Mouse (Mus musculus): Measurements from ENCODE around the gene Tha1. TPM values are rescaled to one million over a fixed set of nuclear protein-coding genes. Genes with fewer than 3 reads are reported as not detected.

Gene Tha1
- polyA plus RNA-seq, 1 experiment from 2014 or later = 6.9 TPM

- Histone ChIP-seq H3K9ac (replicated peaks; ENCODE audit: low read length) (no peak overlapping the region), H3K4me1 (ENCODE audit: insufficient read depth, low read length) (peaks cover 39% of the 10 kb centered on the region), H3K27ac (ENCODE audit: low read length) (no peak overlapping the region), H3K27me3 (ENCODE audit: insufficient read depth, low read length) (no peaks in the 10 kb centered on the region), H3K4me3 (ENCODE audit: low read length) (no peak overlapping the region), H3K36me3 (ENCODE audit: insufficient read depth, low read length) (no peaks in the 10 kb centered on the region), H3K4me2 (replicated peaks; ENCODE audit: low read depth, low read length) (no peak overlapping the region), H3K9me3 (ENCODE audit: low read length) (no peaks in the 10 kb centered on the region)
- ATAC-seq (ENCODE audit: low FRiP score, low TSS enrichment) = no peak
- WGBS = 44% methylated on average over 6 of the region's 6 CpGs
These were observed 2.4 kb upstream of the Tha1 start for GRCm38 (mm10) chr11:117875681-117876080.

- no peak for ATAC-seq (ENCODE audit: low FRiP score, low TSS enrichment)
- H3K9me3 ChIP-seq (ENCODE audit: low read length) = no peaks in the 10 kb centered on the region
- H3K4me3 ChIP-seq (ENCODE audit: low read length) = no peak overlapping the region
- peaks cover 34% of the 10 kb centered on the region for H3K4me1 ChIP-seq (ENCODE audit: insufficient read depth, low read length)
- H3K4me2 ChIP-seq (replicated peaks; ENCODE audit: low read depth, low read length) = no peak overlapping the region
- 66% methylated on average over 4 of the region's 4 CpGs for WGBS
- no peaks in the 10 kb centered on the region for H3K36me3 ChIP-seq (ENCODE audit: insufficient read depth, low read length)
- H3K27ac ChIP-seq (ENCODE audit: low read length) = no peak overlapping the region
- no peak overlapping the region for H3K9ac ChIP-seq (replicated peaks; ENCODE audit: low read length)
- H3K27me3 ChIP-seq (ENCODE audit: insufficient read depth, low read length) = no peaks in the 10 kb centered on the region
These were observed 1.1 kb upstream of the Tha1 start for GRCm38 (mm10) chr11:117874419-117874818.

- Histone ChIP-seq H3K4me3 (ENCODE audit: low read length) (no peak overlapping the region), H3K9me3 (ENCODE audit: low read length) (no peaks in the 10 kb centered on the region), H3K4me2 (replicated peaks; ENCODE audit: low read depth, low read length) (peak overlapping the region; percentile 96; the same call in 1 of the 2 replicates), H3K27ac (ENCODE audit: low read length) (no peak overlapping the region), H3K4me1 (ENCODE audit: insufficient read depth, low read length) (peaks cover 17% of the 10 kb centered on the region), H3K36me3 (ENCODE audit: insufficient read depth, low read length) (no peaks in the 10 kb centered on the region), H3K27me3 (ENCODE audit: insufficient read depth, low read length) (no peaks in the 10 kb centered on the region), H3K9ac (replicated peaks; ENCODE audit: low read length) (no peak overlapping the region)
- 66% methylated on average over 12 of the region's 12 CpGs for WGBS
- no peak for ATAC-seq (ENCODE audit: low FRiP score, low TSS enrichment)
These were observed 1.2 kb downstream of the Tha1 start for GRCm38 (mm10) chr11:117871911-117872584.

- H3K27me3 ChIP-seq (ENCODE audit: insufficient read depth, low read length) = no peaks in the 10 kb centered on the region
- peaks cover 18% of the 10 kb centered on the region for H3K4me1 ChIP-seq (ENCODE audit: insufficient read depth, low read length)
- ATAC-seq (ENCODE audit: low FRiP score, low TSS enrichment) = no peak
- WGBS = 61% methylated on average over 5 of the region's 5 CpGs
- H3K27ac ChIP-seq (ENCODE audit: low read length) = no peak overlapping the region
- H3K9me3 ChIP-seq (ENCODE audit: low read length) = no peaks in the 10 kb centered on the region
- H3K36me3 ChIP-seq (ENCODE audit: insufficient read depth, low read length) = no peaks in the 10 kb centered on the region
- H3K4me3 ChIP-seq (ENCODE audit: low read length) = no peak overlapping the region
- no peak overlapping the region for H3K4me2 ChIP-seq (replicated peaks; ENCODE audit: low read depth, low read length)
- no peak overlapping the region for H3K9ac ChIP-seq (replicated peaks; ENCODE audit: low read length)
These were observed 1.9 kb downstream of the Tha1 start for GRCm38 (mm10) chr11:117871376-117871775.

- Histone ChIP-seq H3K9me3 (ENCODE audit: low read length) (no peaks in the 10 kb centered on the region), H3K27me3 (ENCODE audit: insufficient read depth, low read length) (no peaks in the 10 kb centered on the region), H3K36me3 (ENCODE audit: insufficient read depth, low read length) (no peaks in the 10 kb centered on the region), H3K4me3 (ENCODE audit: low read length) (no peak overlapping the region), H3K4me2 (replicated peaks; ENCODE audit: low read depth, low read length) (no peak overlapping the region), H3K27ac (ENCODE audit: low read length) (no peak overlapping the region), H3K9ac (replicated peaks; ENCODE audit: low read length) (no peak overlapping the region), H3K4me1 (ENCODE audit: insufficient read depth, low read length) (peaks cover 22% of the 10 kb centered on the region)
- 36% methylated on average over 12 of the region's 12 CpGs for WGBS
- ATAC-seq (ENCODE audit: low FRiP score, low TSS enrichment) = no peak
These were observed 2.5 kb downstream of the Tha1 start for GRCm38 (mm10) chr11:117870688-117871365.

GRCm38 (mm10) chr11:117865988-117866387 lies 7.3 kb downstream of the Tha1 start:
- Histone ChIP-seq H3K27ac (ENCODE audit: low read length) (peak overlapping the region; percentile 60), H3K27me3 (ENCODE audit: insufficient read depth, low read length) (peaks cover 5% of the 10 kb centered on the region), H3K4me1 (ENCODE audit: insufficient read depth, low read length) (peaks cover 21% of the 10 kb centered on the region), H3K4me3 (ENCODE audit: low read length) (no peak overlapping the region), H3K9ac (replicated peaks; ENCODE audit: low read length) (peak overlapping the region; percentile 2), H3K36me3 (ENCODE audit: insufficient read depth, low read length) (no peaks in the 10 kb centered on the region), H3K9me3 (ENCODE audit: low read length) (no peaks in the 10 kb centered on the region), H3K4me2 (replicated peaks; ENCODE audit: low read depth, low read length) (no peak overlapping the region)
- ATAC-seq (ENCODE audit: low FRiP score, low TSS enrichment) = peak; percentile 55; the same call in 1 of the 2 replicates
- 8% methylated on average over 6 of the region's 6 CpGs for WGBS

- peaks cover 13% of the 10 kb centered on the region for H3K27me3 ChIP-seq (ENCODE audit: insufficient read depth, low read length)
- no peak overlapping the region for H3K4me3 ChIP-seq (ENCODE audit: low read length)
- ATAC-seq (ENCODE audit: low FRiP score, low TSS enrichment) = no peak
- H3K9me3 ChIP-seq (ENCODE audit: low read length) = no peaks in the 10 kb centered on the region
- H3K27ac ChIP-seq (ENCODE audit: low read length) = no peak overlapping the region
- no peaks in the 10 kb centered on the region for H3K36me3 ChIP-seq (ENCODE audit: insufficient read depth, low read length)
- peaks cover 27% of the 10 kb centered on the region for H3K4me1 ChIP-seq (ENCODE audit: insufficient read depth, low read length)
- WGBS = 70% methylated on average over 2 of the region's 2 CpGs
- no peak overlapping the region for H3K4me2 ChIP-seq (replicated peaks; ENCODE audit: low read depth, low read length)
- 0 out of 2 replicates have a peak overlapping the region, but pooled peaks have one; percentile 15 for H3K9ac ChIP-seq (replicated peaks; ENCODE audit: low read length)
These were observed 8.5 kb downstream of the Tha1 start for GRCm38 (mm10) chr11:117864805-117865204.

- WGBS = 38% methylated on average over 11 of the region's 11 CpGs
- no peak for ATAC-seq (ENCODE audit: low FRiP score, low TSS enrichment)
- Histone ChIP-seq H3K4me3 (ENCODE audit: low read length) (no peak overlapping the region), H3K9ac (replicated peaks; ENCODE audit: low read length) (no peak overlapping the region), H3K9me3 (ENCODE audit: low read length) (no peaks in the 10 kb centered on the region), H3K4me2 (replicated peaks; ENCODE audit: low read depth, low read length) (no peak overlapping the region), H3K27ac (ENCODE audit: low read length) (no peak overlapping the region), H3K27me3 (ENCODE audit: insufficient read depth, low read length) (peaks cover 18% of the 10 kb centered on the region), H3K4me1 (ENCODE audit: insufficient read depth, low read length) (peaks cover 29% of the 10 kb centered on the region), H3K36me3 (ENCODE audit: insufficient read depth, low read length) (no peaks in the 10 kb centered on the region)
These were observed 10.0 kb downstream of the Tha1 start for GRCm38 (mm10) chr11:117863174-117863856.

GRCm38 (mm10) chr11:117860601-117861000 lies 12.7 kb downstream of the Tha1 start, which contains the start of gene Tmem235:
TSS of gene Tmem235 (plus strand) at chr11:117860752.
- Histone ChIP-seq H3K4me3 (ENCODE audit: low read length) (peak within 1 kb of the TSS; percentile 16; the same call in 1 of the 2 replicates), H3K4me2 (replicated peaks; ENCODE audit: low read depth, low read length) (peak within 1 kb of the TSS; percentile 40), H3K9ac (replicated peaks; ENCODE audit: low read length) (no peak within 1 kb of the TSS; the same call in 1 of the 2 replicates)

More at GRCm38 (mm10) chr11:117860601-117861000, 12.7 kb downstream of the Tha1 start, which contains the start of gene Tmem235:
- no peak; the same call in 1 of the 2 replicates for ATAC-seq (ENCODE audit: low FRiP score, low TSS enrichment)
- peaks cover 18% of the 10 kb centered on the region for H3K27me3 ChIP-seq (ENCODE audit: insufficient read depth, low read length)
- peaks cover 19% of the 10 kb centered on the region for H3K36me3 ChIP-seq (ENCODE audit: insufficient read depth, low read length)
- no peak within 1 kb of the TSS for H3K27ac ChIP-seq (ENCODE audit: low read length)
- H3K4me1 ChIP-seq (ENCODE audit: insufficient read depth, low read length) = peaks cover 20% of the 10 kb centered on the region
- WGBS = 1% methylated on average over 23 of the region's 23 CpGs
- no peaks in the 10 kb centered on the region for H3K9me3 ChIP-seq (ENCODE audit: low read length)
